Mouse (Mus musculus): Measurements from ENCODE around the gene Cacna2d4.
A peak's percentile ranks its signal among the peaks of the same experiment; 100 is the strongest.

Cacna2d4 gene

DNA sequence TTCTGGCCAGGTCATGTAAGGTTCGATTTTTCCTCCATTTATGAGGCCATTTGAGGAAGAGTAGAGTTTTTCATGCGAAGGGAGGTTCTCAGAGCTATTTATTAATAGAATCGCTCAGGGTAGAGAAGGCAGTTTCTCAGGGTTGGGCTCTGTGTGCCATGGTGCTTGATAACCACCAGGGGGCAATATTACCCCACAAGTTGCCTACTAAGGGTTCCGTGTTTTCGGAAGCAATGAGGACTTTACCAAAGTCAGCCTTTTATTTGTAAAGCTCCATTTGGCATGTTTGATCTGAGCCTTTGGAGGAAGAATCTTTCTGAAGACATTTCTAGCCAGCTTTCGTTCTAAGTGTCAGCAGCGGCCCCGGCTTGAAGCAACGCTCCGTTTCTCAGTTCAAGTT lies 16.0 kb upstream of the Cacna2d4 start:
- peak in 1 of 2 experiments; percentile 84 for DNase-seq (ENCODE audit: low spot score in 2 of 2)

DNA sequence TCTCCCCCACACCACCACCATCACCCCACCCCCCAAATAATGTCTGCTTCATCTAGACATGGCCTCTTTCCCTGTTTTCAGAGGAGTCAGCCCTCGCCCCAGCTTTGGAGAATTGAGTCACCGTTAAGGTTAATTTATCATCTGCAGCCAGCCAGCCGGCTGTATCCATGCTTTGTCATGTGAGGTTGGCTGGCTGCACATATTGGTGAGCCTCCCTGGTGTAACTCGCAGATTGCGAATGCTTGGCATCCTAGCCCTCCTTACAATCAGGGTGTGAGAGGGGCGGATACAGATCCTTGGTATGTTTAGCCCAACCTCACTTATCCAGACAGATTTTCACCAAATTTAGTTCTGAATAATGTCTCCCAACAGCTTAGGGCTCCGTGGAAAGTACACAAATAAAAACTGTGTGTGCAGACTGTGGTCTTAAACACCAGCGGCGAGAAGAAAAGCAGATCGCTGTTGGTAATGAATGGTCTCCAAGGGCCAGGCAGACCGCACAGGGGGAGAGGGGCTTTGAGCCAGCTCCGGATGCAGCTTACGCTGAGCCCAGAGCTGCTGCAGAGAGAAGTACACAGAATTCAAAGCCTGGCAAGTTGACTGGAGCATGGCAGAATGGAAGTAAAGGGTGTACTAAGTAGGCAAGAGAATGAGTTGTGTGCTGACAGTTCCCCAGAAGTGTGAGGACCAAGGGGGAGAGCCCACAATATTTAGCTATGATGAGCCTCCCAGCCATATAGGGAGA lies 11.7 kb upstream of the Cacna2d4 start:
- no peak for DNase-seq (ENCODE audit: low spot score in 2 of 2)

DNA sequence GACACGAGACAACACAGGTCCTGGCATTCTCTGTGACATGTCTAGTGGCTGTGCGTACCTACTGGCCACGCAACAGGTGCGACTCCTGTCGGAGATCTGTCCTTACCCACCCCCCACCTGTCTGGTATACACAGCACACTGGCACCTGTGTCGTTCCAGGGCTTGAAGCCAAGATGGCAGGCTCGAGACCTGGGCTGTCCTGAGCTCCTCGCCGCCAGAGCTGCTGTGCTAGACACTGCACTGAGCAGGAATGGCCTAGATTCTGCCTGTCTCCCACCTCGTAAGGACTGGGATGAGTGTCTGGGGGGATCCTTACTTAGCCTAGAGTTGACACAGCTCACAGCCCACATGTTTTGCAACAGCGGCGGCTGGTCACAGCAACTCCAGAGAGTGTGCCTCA lies 11.1 kb upstream of the Cacna2d4 start:
- DNase-seq (ENCODE audit: low spot score in 2 of 2): no peak

DNA sequence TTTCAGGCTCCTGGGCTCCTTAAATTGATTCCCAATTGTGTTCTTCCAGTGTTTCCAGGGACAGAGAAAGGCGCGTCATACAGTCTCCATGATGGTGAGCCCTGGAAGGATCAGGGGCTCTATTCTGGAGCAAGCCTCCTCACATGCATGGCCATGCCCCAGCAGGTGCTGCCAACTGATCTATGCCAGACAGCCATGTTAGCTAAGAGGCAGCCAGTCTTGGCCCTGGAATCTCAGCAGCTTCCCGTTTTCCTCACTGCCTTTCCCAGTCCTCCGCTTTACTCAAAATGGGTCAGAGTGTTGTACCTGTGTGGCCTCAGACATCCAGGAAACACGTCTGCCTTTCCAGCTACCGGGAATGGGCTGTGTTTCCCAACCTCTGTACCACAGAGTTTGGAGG lies 10.6 kb upstream of the Cacna2d4 start:
- no peak for DNase-seq (ENCODE audit: low spot score in 2 of 2)

DNA sequence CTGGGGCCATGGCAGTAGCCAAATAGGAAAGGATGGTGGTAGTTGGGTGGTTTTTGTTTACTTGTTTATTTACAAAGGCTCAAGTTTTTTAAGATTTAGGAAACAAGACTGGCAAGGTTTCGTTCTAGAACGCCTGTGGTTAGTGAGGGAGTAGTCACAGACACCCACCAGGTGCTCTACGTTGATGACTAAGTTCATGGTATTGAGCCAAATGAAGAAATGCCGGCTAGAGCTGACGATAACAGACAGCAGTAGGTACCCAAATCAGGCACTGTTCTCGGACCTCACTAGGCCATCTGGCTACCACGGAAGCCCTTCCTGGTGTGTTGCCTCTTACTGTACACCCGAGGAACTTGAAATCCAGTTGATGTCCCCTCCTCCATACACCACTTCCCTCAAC lies 9.3 kb upstream of the Cacna2d4 start:
- DNase-seq (ENCODE audit: low spot score in 2 of 2): no peak

DNA sequence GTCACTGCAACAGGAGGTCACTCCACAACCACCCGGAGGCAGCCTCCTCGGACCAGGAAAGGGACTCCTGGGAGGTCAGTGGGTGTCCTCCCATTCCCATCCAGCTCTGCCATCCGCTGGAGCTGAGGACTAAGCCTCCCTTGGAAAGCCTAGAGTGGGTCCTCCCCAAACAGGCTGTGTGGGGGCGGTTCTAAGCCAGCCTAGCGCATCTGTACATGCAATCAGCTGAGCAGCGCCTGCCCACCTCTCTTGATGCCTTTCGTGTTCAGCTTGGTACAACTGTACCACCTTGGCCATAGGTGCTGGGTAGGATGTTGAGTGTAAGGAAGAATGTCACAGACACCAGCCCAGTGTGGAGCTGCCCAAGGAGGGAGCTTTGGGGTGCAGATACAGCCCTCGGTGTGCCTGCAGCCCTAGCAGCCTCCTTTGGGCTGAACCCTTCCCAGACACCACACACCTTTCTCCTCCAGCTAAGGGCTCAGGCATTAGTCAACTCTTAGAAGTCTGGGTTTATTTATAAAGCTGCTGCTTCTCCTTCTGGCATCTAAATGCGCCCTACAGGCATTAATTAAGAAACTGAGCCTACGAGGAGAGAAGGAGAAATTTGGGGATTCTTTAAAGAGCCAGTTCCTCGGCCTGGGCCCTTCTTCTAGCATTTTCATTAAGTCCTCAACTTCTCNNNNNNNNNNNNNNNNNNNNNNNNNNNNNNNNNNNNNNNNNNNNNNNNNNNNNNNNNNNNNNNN lies 7.3 kb upstream of the Cacna2d4 start:
- DNase-seq (ENCODE audit: low spot score in 2 of 2): peak in 1 of 2 experiments; percentile 58

DNA sequence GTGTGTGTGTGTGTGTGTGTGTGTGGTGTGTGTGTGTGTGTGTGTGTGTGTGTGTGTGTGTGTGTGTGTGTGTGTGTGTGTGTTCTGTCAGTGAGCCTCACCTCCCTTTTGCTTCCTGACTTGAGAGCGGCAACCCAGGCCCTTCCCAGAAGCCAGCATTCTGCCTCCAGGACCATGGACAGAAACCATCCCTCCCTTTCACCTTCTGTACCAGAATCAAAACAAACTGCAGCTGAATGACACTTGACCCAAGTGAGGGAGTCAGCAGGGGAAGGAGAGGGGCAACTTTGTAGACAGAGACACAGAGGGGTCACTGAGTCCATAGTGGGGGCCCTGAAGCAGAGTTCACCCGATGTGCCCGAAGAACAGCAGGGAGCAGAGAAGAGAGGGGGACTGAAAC lies 3.3 kb upstream of the Cacna2d4 start:
- no peak for DNase-seq (ENCODE audit: low spot score in 2 of 2)

DNA sequence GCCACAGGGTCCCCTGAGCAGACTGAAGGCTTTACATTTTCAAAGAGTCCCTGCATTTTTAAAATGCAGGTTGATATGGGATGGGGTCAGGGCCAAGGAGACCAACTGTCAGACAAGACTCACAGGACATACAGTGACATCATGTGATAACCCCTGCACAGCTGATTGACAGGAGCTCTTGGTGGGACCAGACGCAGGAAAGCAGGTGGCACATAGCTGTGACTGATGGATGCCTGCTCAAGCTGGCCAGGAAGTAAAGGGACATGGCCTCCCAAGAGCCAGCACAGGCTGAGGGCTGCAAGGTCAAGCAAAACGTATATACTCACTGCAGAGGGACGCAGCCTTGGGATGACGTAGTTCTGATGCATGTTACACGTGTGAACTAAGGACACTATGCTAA lies 885 bp upstream of the Cacna2d4 start:
- DNase-seq (ENCODE audit: low spot score in 2 of 2): no peak

DNA sequence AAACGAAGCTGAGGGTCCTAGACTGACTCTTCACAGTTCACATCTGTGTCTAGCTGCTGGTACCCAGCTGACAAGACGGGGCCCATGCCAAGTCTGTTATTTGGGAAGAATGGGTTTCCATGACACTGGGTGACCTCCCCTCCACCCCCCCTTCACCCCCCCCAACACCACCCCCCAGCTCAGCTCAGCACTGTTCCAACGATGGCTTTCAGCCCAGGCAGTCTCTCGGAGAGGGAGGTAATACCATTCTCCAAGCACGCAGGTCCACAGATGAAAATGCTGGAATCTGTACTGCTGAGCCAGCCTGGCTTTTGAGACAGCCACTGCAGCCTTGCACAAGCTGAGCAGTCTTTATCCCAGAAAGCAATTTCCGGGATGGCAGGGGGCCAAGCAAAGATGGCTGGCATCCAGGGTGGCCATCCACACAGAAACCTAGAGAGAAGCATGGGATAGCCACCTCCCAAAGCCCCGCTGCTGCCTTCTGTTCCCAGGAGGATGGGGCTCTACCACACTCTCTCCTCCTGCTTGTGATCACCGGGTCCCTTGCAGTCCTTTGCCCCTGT lies 1.2 kb downstream of the Cacna2d4 start:
- peak in 1 of 2 experiments; percentile 72 for DNase-seq (ENCODE audit: low spot score in 2 of 2)

DNA sequence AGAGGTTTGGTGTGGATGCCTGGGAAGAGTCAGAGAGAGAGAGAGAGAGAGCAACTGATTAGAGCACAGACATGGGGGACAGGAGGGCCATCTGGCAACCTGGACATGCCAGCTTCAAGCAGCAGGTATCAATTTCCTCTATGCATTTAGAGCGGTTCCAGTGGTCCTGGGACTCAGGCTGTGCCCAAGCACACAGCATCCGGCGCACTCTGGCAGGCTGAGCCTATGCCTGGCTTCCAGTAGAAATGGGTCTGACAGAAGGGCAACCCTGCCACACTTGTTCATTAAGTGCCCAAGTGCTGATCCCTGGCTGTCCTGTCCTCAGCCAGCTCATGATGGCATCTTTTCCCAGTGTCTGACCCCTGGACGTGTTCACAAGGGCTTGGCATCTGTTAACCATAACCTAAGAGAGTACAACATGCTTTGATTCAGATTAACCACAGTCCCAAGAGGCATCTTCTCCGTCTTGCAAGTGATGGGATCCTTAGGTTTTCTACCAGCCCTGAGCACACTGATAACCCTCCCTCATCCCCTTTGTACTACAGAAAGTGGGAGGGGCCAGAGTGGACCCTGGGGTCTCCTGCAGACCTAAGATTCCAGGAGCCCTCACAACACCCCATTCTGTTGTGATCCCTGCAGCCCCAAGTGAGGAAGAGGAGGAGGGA lies 3.1 kb downstream of the Cacna2d4 start:
- no peak for DNase-seq (ENCODE audit: low spot score in 2 of 2)

DNA sequence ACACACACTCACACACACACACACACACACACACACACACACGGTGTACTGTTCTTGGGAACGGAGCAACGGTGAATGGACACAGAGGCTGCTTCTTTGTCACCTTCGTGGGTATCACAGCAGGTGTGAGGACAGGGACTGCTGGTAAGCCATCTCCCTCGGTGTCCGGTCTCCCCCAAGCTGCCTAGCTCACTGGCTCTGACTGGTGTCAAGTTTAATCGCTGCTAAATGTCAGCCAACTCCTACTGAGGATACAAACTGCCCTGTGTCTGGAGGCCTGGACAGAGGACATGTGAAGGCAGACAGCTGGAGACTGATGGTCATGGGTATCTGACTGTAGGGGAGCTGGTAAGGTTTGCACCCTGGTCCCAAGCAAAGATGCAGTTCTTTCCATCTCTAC lies 3.9 kb downstream of the Cacna2d4 start:
- no peak for DNase-seq (ENCODE audit: low spot score in 2 of 2)

DNA sequence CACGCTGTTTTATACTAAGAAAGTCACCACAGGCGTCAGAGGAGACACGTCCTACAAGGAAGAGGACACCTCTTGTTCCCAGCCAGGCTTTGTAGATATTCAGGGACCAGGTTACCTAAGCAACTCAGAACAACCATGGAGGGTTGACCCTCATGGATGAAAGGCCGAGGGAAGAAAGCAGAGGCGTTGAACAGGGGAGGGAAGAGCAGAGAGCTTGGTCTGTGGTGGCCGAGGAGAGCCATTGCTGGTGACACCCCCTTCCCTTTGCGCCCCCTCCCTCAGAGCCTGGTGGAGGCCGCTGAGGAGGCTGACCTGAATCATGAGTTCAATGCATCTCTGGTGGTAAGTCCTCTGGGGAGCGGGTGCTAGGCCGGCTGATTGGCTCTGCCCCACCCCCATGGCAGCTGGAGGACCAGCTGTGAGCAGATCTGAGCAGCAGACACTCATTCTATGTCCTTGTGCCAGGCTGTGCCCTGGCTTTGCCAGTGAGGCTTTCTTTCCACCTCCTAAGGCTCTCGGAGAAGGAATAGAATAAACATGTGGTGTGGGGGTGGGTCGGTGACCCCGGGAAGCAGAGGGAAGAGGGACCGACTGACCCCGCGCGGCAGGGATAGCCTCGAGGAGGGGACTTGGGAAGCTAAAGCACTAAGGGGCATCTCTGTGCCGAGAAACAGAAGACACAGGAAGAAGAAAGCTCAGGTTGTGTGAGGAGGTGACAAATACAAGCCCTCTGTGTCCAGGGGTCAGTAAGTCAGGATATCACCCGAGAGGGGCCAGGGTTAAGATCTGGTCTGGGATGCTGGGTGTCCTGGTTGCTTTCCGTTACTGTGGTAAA lies 4.8 kb downstream of the Cacna2d4 start:
- no peak for DNase-seq (ENCODE audit: low spot score in 2 of 2)

DNA sequence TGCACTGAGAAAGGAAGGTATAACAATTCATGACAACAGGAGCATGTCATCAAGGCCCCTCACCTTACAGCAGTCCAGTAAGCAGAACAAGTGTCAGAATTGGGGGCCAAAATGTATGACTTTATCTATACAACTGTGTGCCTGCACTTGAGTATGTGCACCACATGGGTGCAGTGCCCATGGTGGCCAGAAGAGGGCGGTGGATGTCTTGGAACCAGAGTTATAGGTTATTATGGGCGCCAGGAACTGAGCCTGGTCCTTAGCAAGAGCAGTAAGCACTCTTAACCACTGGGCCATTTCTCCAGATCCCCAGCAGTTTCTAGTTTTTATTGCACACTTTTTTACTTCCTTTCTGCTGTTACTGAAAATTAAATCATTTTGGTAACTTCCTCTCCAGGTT lies 9.8 kb downstream of the Cacna2d4 start:
- no peak for DNase-seq (ENCODE audit: low spot score in 2 of 2)

DNA sequence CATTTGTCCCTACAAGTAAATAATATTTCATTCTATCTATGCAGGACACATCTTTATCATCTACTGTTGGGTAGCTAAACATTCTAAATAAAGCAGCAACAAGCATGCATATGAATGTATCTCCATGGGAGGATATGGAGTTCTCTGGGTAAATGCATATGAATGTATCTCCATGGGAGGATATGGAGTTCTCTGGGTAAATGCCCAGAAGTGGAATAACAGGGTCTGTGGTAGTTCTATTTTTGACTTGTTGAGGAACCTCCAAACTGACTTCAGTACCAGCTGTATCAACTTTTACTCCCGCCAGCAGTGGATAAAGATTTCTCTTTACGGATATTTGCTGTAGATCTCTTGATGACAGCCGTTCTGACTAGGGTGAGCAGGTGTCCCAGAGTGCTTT lies 12.3 kb downstream of the Cacna2d4 start:
- DNase-seq (ENCODE audit: low spot score in 2 of 2): no peak

DNA sequence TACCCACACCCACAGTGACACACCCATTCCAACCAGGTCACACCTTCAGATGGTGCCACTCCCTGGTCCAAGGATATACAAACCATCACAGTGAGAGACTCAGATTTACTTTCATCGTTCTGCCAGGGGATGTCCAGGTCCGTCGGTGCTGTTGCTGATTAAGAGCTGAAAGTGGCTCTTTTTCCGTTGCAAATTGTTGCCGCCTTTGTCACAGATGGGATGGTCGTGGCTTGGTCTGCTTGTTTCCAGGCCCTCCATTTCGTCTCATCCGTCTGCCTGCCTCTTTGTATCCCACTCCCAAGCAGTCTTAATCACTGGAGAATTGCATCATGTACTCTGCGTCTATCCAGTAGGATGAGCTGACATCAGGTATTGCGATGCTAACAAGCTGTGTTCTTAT lies 13.4 kb downstream of the Cacna2d4 start:
- no peak for DNase-seq (ENCODE audit: low spot score in 2 of 2)

DNA sequence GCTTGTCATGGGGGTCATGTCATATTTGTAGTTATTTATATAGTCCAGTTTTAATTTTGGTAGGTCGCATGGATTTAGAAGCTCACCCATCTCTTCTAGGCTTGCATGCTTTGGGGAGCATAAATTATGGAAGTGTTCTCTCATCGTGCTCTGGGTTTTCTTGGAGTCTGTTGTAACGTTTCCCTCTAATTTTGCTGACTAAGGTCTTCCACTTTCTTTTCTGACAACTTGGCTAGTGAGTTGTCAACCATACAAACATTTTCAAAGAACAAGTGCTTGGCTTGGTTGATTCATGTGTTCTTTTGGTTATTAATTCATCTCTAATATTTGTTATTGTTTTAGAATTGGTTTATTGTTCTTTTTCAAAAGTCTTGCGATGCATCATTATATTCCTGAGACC lies 15.4 kb downstream of the Cacna2d4 start:
- no peak for DNase-seq (ENCODE audit: low spot score in 2 of 2)

DNA sequence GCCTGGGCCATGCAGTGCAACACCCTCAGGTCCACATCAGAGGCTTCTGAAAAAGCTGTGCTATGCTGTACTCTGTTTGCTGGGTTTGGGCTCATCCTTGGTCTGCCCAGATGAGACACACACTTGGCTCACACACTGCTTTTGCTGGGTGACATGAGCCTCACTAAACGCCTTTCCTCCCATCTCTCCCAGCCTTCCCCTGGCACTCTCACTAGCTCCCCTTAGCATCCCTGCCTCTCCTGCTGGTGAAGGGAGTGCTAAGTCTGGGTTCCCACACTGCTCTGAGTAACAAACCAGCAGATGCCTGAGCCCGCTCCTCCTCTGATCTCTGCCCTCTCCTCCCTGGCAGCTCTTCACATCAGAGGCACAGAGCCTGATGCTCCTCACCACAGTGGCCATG lies 40.4 kb downstream of the Cacna2d4 start:
- no peak for DNase-seq (ENCODE audit: low spot score in 2 of 2)

DNA sequence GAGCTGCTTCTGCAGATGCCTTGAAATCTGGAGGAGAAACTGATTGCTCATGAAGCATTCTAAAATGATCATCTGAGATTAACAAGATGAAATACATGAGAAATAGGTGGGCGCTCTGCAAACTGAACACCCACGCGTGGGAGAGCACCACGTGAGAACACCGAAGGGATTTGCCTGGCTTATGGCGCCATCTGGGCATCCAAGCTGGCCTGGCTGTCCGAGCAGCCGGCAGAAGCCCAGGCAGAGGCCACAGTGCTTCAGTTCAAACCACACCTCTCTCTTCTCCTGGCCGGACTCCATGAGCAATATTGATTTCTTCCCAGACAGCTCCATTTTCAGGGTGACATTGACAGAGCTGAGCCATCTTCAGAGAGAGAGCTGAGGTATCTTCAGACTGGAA lies 44.4 kb downstream of the Cacna2d4 start:
- peak; percentile 46 to 70 for DNase-seq (ENCODE audit: low spot score in 2 of 2)

DNA sequence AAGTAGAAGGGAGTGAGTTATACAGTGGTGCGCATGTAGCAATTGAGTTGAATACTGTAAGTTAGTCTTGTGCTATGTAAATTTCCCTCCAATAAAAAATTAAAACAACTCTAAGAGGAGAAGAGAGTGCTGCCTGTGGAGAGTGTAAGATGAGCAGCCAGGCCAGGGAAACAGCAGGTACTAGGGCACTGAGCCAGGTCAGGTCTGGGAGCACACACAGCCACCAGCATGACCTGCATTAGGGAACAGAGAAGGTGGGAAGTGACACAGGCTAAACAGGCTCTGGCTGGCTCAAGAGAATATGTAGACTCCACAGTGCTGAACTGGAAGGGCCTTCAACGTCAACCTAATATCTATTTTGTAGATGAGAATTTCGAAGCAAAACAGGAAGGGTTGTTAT lies 65.0 kb downstream of the Cacna2d4 start:
- DNase-seq (ENCODE audit: low spot score in 2 of 2): no peak

DNA sequence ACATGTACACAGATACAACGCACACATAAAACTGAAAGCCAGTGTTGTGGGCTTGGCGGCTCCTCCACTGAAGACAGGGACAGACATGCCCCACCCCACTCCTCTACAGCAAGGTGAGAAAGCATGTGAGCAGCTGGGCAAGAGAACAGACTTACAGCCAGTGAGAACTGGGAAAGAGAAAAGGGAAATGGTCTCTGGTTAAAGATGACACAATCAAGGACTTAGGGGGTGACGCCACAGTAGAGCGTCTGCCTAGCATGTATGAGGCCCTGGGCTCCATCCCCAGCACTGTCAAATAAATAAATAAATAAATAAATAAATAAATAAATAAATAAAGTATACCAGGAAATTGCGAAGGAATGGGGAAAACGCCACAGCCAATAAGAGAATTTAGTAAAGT lies 67.0 kb downstream of the Cacna2d4 start:
- DNase-seq (ENCODE audit: low spot score in 2 of 2): no peak

DNA sequence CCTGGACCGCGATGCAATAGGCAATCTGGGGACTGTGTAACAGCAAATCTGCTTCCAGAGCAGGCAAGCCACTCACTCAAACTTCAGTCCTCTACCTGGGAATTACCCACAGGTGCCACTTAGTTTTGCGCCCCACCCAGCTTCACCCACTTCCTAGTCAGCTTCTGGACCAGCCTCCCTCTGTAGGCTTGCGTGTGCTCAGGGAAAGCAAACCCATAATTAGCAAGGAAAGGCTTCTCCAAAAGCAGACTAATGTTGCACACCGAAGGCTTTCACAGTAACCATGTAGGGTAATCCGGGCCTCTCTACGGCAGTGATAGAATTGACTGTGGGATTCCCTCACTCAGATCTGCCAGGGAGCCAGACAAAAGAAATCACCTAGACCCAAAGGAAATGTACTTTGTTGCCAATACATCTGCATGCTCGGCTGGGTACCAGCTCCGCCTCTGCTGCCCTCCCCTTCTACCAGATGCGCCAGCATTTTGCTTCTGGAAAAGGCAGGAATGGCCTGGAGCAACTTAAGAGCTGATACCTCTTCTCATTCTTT lies 71.6 kb downstream of the Cacna2d4 start:
- no peak for DNase-seq (ENCODE audit: low spot score in 2 of 2)

Data from left cerebral cortex, adult 9 months (tissue).